Mouse (Mus musculus) limb, embryonic 15.5 days (tissue): ENCODE measurements at regions not wholly inside any gene's neighbourhood (a gene's known extent, or its start where the extent isn't known, plus 50 kb on each side); places are given as distances from the start of the nearest gene placed in this dataset.

Experiments used
- ATAC-seq: fragments of 200-750 bp; cut with Nextera tagmentation; 2 replicates; pipeline ENCODE4 v1.8.0; 2017; ENCODE audit warnings: low read depth, moderate TSS enrichment; ENCODE audit not compliant: insufficient number of reproducible peaks, low FRiP score, low TSS enrichment
- H3K27ac ChIP-seq: fragments of 300-500 bp; sonication (generic); 2 replicates; pipeline ENCODE4 v1.5.1; 2015; ENCODE audit warnings: moderate library complexity, mild to moderate bottlenecking, inconsistent platforms
- H3K27me3 ChIP-seq: fragments of 300-500 bp; sonication (generic); 2 replicates; pipeline ENCODE4 v1.6.1; 2015; ENCODE audit warnings: inconsistent platforms
- H3K36me3 ChIP-seq: fragments of 300-500 bp; sonication (generic); 2 replicates; pipeline ENCODE4 v1.6.1; 2015; ENCODE audit warnings: inconsistent platforms
- H3K4me1 ChIP-seq: fragments of 300-500 bp; sonication (generic); 2 replicates; pipeline ENCODE4 v1.6.1; 2015; ENCODE audit warnings: inconsistent platforms
- H3K4me2 ChIP-seq: fragments of 300-500 bp; sonication (generic); 2 replicates; pipeline ENCODE4 v1.6.1; 2015; ENCODE audit warnings: mild to moderate bottlenecking, inconsistent platforms
- H3K4me3 ChIP-seq: fragments of 300-500 bp; sonication (generic); 2 replicates; pipeline ENCODE4 v1.5.1; 2015; ENCODE audit warnings: mild to moderate bottlenecking, inconsistent platforms
- H3K9ac ChIP-seq: fragments of 300-500 bp; sonication (generic); 2 replicates; pipeline ENCODE4 v1.6.1; 2015; ENCODE audit warnings: inconsistent platforms
- H3K9me3 ChIP-seq: fragments of 300-500 bp; sonication (generic); 2 replicates; pipeline ENCODE4 v1.6.1; 2016; ENCODE audit warnings: inconsistent platforms
- WGBS: fragments of 180-500 bp; shearing (Covaris S2); methylation state at CpG from one replicate; pipeline ENCODE4 v1.1.7; 2015; 5-methylcytosine and 5-hydroxymethylcytosine counted together

DNA sequence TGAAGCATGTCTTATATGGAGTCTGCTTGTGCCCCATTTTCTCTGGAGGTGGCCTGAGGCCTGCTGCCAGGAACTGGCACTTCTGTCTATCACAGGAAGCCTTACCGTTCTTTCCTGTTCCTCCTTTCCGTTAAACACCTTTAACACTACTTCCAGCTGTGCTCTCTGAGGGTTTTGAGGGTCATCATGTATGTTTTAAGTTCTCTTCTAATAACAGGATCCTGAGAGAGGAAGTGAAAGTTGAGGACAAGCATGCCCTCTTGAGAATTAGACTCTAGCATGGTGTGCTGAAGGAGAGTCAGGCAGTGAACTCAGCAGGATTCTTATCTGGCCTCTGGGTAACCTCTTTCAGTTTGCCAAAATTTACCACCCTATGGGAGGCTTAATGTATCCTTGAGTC, 418.0 kb upstream of the 9430069I07Rik start:
- H3K27me3 ChIP-seq, result no peaks in the 10 kb centered on the region
- no peaks in the 10 kb centered on the region for H3K4me1 ChIP-seq
- H3K4me3 ChIP-seq, result no peak overlapping the region
- ATAC-seq, result no peak
- H3K27ac ChIP-seq, result no peak overlapping the region
- H3K4me2 ChIP-seq, result no peak overlapping the region
- no peaks in the 10 kb centered on the region for H3K36me3 ChIP-seq
- no peak overlapping the region for H3K9ac ChIP-seq
- 55% methylated on average over 2 of the region's 2 CpGs for WGBS
- no peaks in the 10 kb centered on the region for H3K9me3 ChIP-seq

DNA sequence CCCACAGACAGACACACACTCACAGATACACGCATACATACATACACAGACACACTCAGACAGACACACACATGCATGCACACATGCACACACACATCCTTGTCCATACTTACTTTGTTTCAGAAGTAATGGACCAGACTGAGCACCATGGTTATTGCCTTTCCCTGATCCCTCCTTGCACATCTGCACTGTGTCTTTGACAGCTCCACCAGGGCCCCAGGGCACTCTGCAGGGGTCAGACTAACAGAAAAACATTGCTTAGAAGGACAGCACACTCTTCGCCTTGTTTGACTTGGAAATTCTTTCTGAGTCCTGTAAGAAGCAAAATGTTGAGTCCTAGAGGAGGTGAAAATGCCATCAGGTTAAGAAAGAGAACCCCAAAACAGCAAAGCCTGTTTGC, 394.1 kb upstream of the 9430069I07Rik start:
- Histone ChIP-seq H3K9ac (no peak overlapping the region), H3K4me1 (peaks cover 15% of the 10 kb centered on the region), H3K36me3 (no peaks in the 10 kb centered on the region), H3K27ac (no peak overlapping the region), H3K27me3 (no peaks in the 10 kb centered on the region), H3K4me2 (no peak overlapping the region), H3K9me3 (no peaks in the 10 kb centered on the region), H3K4me3 (no peak overlapping the region)
- ATAC-seq, result no peak
- WGBS, result 66% methylated on average over 2 of the region's 2 CpGs

GRCm38 (mm10) chr15:34751021-34751420, 393.3 kb upstream of the 9430069I07Rik start:
- peaks cover 18% of the 10 kb centered on the region for H3K4me1 ChIP-seq
- no peak overlapping the region for H3K4me2 ChIP-seq
- H3K36me3 ChIP-seq, result no peaks in the 10 kb centered on the region
- no peaks in the 10 kb centered on the region for H3K27me3 ChIP-seq
- no peak overlapping the region for H3K9ac ChIP-seq
- no peak overlapping the region for H3K4me3 ChIP-seq
- no peak for ATAC-seq
- no peak overlapping the region for H3K27ac ChIP-seq
- H3K9me3 ChIP-seq, result no peaks in the 10 kb centered on the region
- 50% methylated on average over 2 of the region's 2 CpGs for WGBS

DNA sequence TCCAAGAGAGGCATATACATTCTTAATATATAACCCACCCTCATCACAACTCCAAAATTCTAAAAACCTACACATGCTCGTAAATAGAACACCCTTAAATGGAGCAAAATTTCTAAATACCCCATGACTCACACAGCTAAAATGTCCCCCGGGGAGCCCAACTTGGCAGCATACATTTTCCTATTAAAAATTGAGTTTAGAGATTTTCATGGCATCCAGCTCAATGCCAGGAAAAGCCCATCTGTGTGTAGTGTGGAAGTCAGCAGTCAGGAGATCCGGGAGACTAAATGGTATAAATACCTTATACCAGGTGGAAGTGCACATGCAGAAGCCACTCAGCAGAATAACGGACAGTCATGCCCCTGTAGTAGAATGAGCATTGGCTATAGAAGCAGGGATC, 389.4 kb upstream of the 9430069I07Rik start:
- WGBS, result 33% methylated on average over 4 of the region's 4 CpGs
- Histone ChIP-seq H3K4me1 (peaks cover 18% of the 10 kb centered on the region), H3K36me3 (no peaks in the 10 kb centered on the region), H3K9me3 (no peaks in the 10 kb centered on the region), H3K4me3 (no peak overlapping the region), H3K9ac (no peak overlapping the region), H3K4me2 (no peak overlapping the region), H3K27me3 (no peaks in the 10 kb centered on the region), H3K27ac (0 out of 2 replicates have a peak overlapping the region, but pooled peaks have one; percentile 22)
- no peak for ATAC-seq

DNA sequence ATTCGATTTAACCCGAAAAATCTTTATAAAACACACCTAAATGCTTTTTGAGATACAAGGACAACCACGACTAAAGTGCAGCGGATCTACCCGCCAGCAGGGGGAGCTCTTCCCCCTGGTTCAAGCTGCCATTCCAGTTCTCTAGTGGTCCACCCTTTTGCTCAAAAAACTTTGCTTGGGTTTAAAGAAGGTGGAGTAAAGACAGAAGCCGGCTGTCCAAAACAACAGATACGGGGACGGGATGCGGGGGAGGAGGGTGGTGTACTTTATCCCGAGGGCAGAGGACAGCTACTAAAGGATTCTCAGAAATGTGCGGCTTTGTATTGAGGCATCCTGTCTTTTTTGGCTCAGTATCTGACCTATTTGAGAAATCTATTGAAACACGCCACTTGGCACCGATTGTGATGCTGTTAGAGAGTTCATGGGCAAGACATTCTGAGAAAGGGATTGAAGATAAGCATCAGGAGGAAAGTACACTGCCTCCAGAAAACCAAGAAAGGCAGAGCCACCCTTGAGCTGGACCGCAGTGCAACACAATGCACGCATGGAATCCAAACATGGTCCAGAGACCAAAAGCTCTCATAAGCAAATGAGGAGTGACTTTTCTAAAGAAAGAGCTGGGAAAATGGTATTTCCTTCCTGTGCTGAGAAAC, 385.6 kb upstream of the 9430069I07Rik start:
- Histone ChIP-seq H3K4me2 (no peak overlapping the region), H3K4me1 (peaks cover 18% of the 10 kb centered on the region), H3K36me3 (no peaks in the 10 kb centered on the region), H3K4me3 (no peak overlapping the region), H3K9me3 (no peaks in the 10 kb centered on the region), H3K27me3 (no peaks in the 10 kb centered on the region), H3K27ac (no peak overlapping the region), H3K9ac (no peak overlapping the region)
- no peak for ATAC-seq
- 44% methylated on average over 15 of the region's 15 CpGs for WGBS

DNA sequence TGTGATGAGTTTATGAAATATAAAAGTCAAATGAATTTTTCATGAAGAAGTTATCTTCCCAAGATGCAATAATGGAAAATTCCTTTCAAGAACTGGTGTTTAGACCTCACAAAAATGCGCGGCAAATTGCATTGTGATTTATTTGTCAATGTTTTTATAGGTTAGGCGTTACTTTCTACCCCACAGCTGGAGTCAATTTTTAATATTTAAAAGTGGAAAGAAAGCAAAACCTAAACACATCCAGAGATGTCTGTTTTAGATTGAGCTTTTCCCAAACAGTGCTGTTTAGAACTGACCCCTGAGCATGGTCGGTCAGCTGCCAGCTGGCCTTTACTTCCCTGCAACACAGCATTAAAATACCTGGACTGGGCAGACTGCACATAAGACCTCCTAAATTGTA, 383.8 kb upstream of the 9430069I07Rik start:
- Histone ChIP-seq H3K27me3 (no peaks in the 10 kb centered on the region), H3K27ac (no peak overlapping the region), H3K4me3 (no peak overlapping the region), H3K4me1 (peaks cover 3% of the 10 kb centered on the region; the same call in 1 of the 2 replicates), H3K9ac (no peak overlapping the region), H3K36me3 (no peaks in the 10 kb centered on the region), H3K9me3 (no peaks in the 10 kb centered on the region), H3K4me2 (no peak overlapping the region)
- 38% methylated on average over 4 of the region's 4 CpGs for WGBS
- ATAC-seq, result no peak
